Mouse (Mus musculus): ENCODE measurements at regions not wholly inside any gene's neighbourhood (a gene's known extent, or its start where the extent isn't known, plus 50 kb on each side); places are given as distances from the start of the nearest gene placed in this dataset.

- H3K4me1 ChIP-seq (ENCODE audit: control insufficient read depth, insufficient read depth, low read length): no peaks in the 10 kb centered on the region
- H3K36me3 ChIP-seq (ENCODE audit: control insufficient read depth, insufficient read depth, low read length): no peaks in the 10 kb centered on the region
- no peak overlapping the region for H3K4me2 ChIP-seq (ENCODE audit: low read depth, severe bottlenecking)
- no peaks in the 10 kb centered on the region for H3K27me3 ChIP-seq (ENCODE audit: control insufficient read depth, insufficient read depth, low read length)
- no peak for ATAC-seq (ENCODE audit: insufficient number of reproducible peaks, low FRiP score, low TSS enrichment, low read depth)
- WGBS: 80% methylated on average over 2 of the region's 2 CpGs
- H3K9ac ChIP-seq (ENCODE audit: low read length): no peak overlapping the region
- no peak overlapping the region for H3K4me3 ChIP-seq (ENCODE audit: low read depth, low read length)
- no peak for DNase-seq (ENCODE audit: low spot score)
- H3K9me3 ChIP-seq (ENCODE audit: control insufficient read depth, low read length): no peaks in the 10 kb centered on the region
- no peak overlapping the region for H3K27ac ChIP-seq (replicated peaks; ENCODE audit: low read depth, low read length)
Measured at GRCm38 (mm10) chr6:148517536-148518245, 73.5 kb upstream of the Tmtc1 start.

GRCm38 (mm10) chr6:148516654-148517053, 72.5 kb upstream of the Tmtc1 start:
- DNase-seq (ENCODE audit: low spot score) (no peak), ATAC-seq (ENCODE audit: insufficient number of reproducible peaks, low FRiP score, low TSS enrichment, low read depth) (no peak)
- Histone ChIP-seq H3K36me3 (ENCODE audit: control insufficient read depth, insufficient read depth, low read length) (no peaks in the 10 kb centered on the region), H3K9ac (ENCODE audit: low read length) (no peak overlapping the region), H3K9me3 (ENCODE audit: control insufficient read depth, low read length) (no peaks in the 10 kb centered on the region), H3K27me3 (ENCODE audit: control insufficient read depth, insufficient read depth, low read length) (no peaks in the 10 kb centered on the region), H3K27ac (replicated peaks; ENCODE audit: low read depth, low read length) (no peak overlapping the region), H3K4me2 (ENCODE audit: low read depth, severe bottlenecking) (no peak overlapping the region), H3K4me1 (ENCODE audit: control insufficient read depth, insufficient read depth, low read length) (no peaks in the 10 kb centered on the region), H3K4me3 (ENCODE audit: low read depth, low read length) (no peak overlapping the region)
- 71% methylated on average over 4 of the region's 4 CpGs for WGBS

GRCm38 (mm10) chr6:148515105-148515504, 70.9 kb upstream of the Tmtc1 start:
- no peaks in the 10 kb centered on the region for H3K4me1 ChIP-seq (ENCODE audit: control insufficient read depth, insufficient read depth, low read length)
- H3K36me3 ChIP-seq (ENCODE audit: control insufficient read depth, insufficient read depth, low read length): no peaks in the 10 kb centered on the region
- H3K27me3 ChIP-seq (ENCODE audit: control insufficient read depth, insufficient read depth, low read length): no peaks in the 10 kb centered on the region
- ATAC-seq (ENCODE audit: insufficient number of reproducible peaks, low FRiP score, low TSS enrichment, low read depth) (no peak), DNase-seq (ENCODE audit: low spot score) (no peak)
- H3K9me3 ChIP-seq (ENCODE audit: control insufficient read depth, low read length): no peaks in the 10 kb centered on the region
- H3K27ac ChIP-seq (replicated peaks; ENCODE audit: low read depth, low read length): no peak overlapping the region
- no peak overlapping the region for H3K4me2 ChIP-seq (ENCODE audit: low read depth, severe bottlenecking)
- H3K4me3 ChIP-seq (ENCODE audit: low read depth, low read length): no peak overlapping the region
- H3K9ac ChIP-seq (ENCODE audit: low read length): no peak overlapping the region
- WGBS: 88% methylated on average over 6 of the region's 6 CpGs

GRCm38 (mm10) chr6:148514645-148515044, 70.5 kb upstream of the Tmtc1 start:
- Histone ChIP-seq H3K4me3 (ENCODE audit: low read depth, low read length) (no peak overlapping the region), H3K9ac (ENCODE audit: low read length) (no peak overlapping the region), H3K4me2 (ENCODE audit: low read depth, severe bottlenecking) (no peak overlapping the region), H3K36me3 (ENCODE audit: control insufficient read depth, insufficient read depth, low read length) (no peaks in the 10 kb centered on the region), H3K27ac (replicated peaks; ENCODE audit: low read depth, low read length) (no peak overlapping the region), H3K27me3 (ENCODE audit: control insufficient read depth, insufficient read depth, low read length) (no peaks in the 10 kb centered on the region), H3K9me3 (ENCODE audit: control insufficient read depth, low read length) (no peaks in the 10 kb centered on the region), H3K4me1 (ENCODE audit: control insufficient read depth, insufficient read depth, low read length) (no peaks in the 10 kb centered on the region)
- ATAC-seq (ENCODE audit: insufficient number of reproducible peaks, low FRiP score, low TSS enrichment, low read depth) (no peak), DNase-seq (ENCODE audit: low spot score) (no peak)
- 78% methylated on average over 1 of the region's 1 CpGs for WGBS

- 76% methylated on average over 6 of the region's 6 CpGs for WGBS
- no peak overlapping the region for H3K27ac ChIP-seq (replicated peaks; ENCODE audit: low read depth, low read length)
- ATAC-seq (ENCODE audit: insufficient number of reproducible peaks, low FRiP score, low TSS enrichment, low read depth): no peak
- no peak for DNase-seq (ENCODE audit: low spot score)
- H3K36me3 ChIP-seq (ENCODE audit: control insufficient read depth, insufficient read depth, low read length): no peaks in the 10 kb centered on the region
- no peaks in the 10 kb centered on the region for H3K27me3 ChIP-seq (ENCODE audit: control insufficient read depth, insufficient read depth, low read length)
- H3K4me2 ChIP-seq (ENCODE audit: low read depth, severe bottlenecking): no peak overlapping the region
- no peak overlapping the region for H3K4me3 ChIP-seq (ENCODE audit: low read depth, low read length)
- no peaks in the 10 kb centered on the region for H3K9me3 ChIP-seq (ENCODE audit: control insufficient read depth, low read length)
- H3K9ac ChIP-seq (ENCODE audit: low read length): no peak overlapping the region
- no peaks in the 10 kb centered on the region for H3K4me1 ChIP-seq (ENCODE audit: control insufficient read depth, insufficient read depth, low read length)
Measured at GRCm38 (mm10) chr6:148514124-148514523, 69.9 kb upstream of the Tmtc1 start.

- Histone ChIP-seq H3K4me1 (ENCODE audit: control insufficient read depth, insufficient read depth, low read length) (no peaks in the 10 kb centered on the region), H3K36me3 (ENCODE audit: control insufficient read depth, insufficient read depth, low read length) (no peaks in the 10 kb centered on the region), H3K9me3 (ENCODE audit: control insufficient read depth, low read length) (no peaks in the 10 kb centered on the region), H3K4me3 (ENCODE audit: low read depth, low read length) (no peak overlapping the region), H3K4me2 (ENCODE audit: low read depth, severe bottlenecking) (no peak overlapping the region), H3K27me3 (ENCODE audit: control insufficient read depth, insufficient read depth, low read length) (no peaks in the 10 kb centered on the region), H3K9ac (ENCODE audit: low read length) (no peak overlapping the region), H3K27ac (replicated peaks; ENCODE audit: low read depth, low read length) (no peak overlapping the region)
- WGBS: 49% methylated on average over 2 of the region's 2 CpGs
- DNase-seq (ENCODE audit: low spot score) (no peak), ATAC-seq (ENCODE audit: insufficient number of reproducible peaks, low FRiP score, low TSS enrichment, low read depth) (no peak)
Measured at GRCm38 (mm10) chr6:148513134-148513533, 68.9 kb upstream of the Tmtc1 start.

GRCm38 (mm10) chr6:148505325-148505724, 61.1 kb upstream of the Tmtc1 start:
- Histone ChIP-seq H3K27ac (replicated peaks; ENCODE audit: low read depth, low read length) (no peak overlapping the region), H3K4me3 (ENCODE audit: low read depth, low read length) (no peak overlapping the region), H3K9ac (ENCODE audit: low read length) (no peak overlapping the region), H3K9me3 (ENCODE audit: control insufficient read depth, low read length) (no peaks in the 10 kb centered on the region), H3K36me3 (ENCODE audit: control insufficient read depth, insufficient read depth, low read length) (no peaks in the 10 kb centered on the region), H3K27me3 (ENCODE audit: control insufficient read depth, insufficient read depth, low read length) (no peaks in the 10 kb centered on the region), H3K4me1 (ENCODE audit: control insufficient read depth, insufficient read depth, low read length) (no peaks in the 10 kb centered on the region), H3K4me2 (ENCODE audit: low read depth, severe bottlenecking) (no peak overlapping the region)
- no peak for ATAC-seq (ENCODE audit: insufficient number of reproducible peaks, low FRiP score, low TSS enrichment, low read depth)
- WGBS: 88% methylated on average over 2 of the region's 2 CpGs
- no peak for DNase-seq (ENCODE audit: low spot score)

- Histone ChIP-seq H3K4me2 (ENCODE audit: low read depth, severe bottlenecking) (no peak overlapping the region), H3K9ac (ENCODE audit: low read length) (no peak overlapping the region), H3K4me1 (ENCODE audit: control insufficient read depth, insufficient read depth, low read length) (no peaks in the 10 kb centered on the region), H3K27me3 (ENCODE audit: control insufficient read depth, insufficient read depth, low read length) (no peaks in the 10 kb centered on the region), H3K9me3 (ENCODE audit: control insufficient read depth, low read length) (no peaks in the 10 kb centered on the region), H3K36me3 (ENCODE audit: control insufficient read depth, insufficient read depth, low read length) (no peaks in the 10 kb centered on the region), H3K4me3 (ENCODE audit: low read depth, low read length) (no peak overlapping the region), H3K27ac (replicated peaks; ENCODE audit: low read depth, low read length) (no peak overlapping the region)
- DNase-seq (ENCODE audit: low spot score) (no peak), ATAC-seq (ENCODE audit: insufficient number of reproducible peaks, low FRiP score, low TSS enrichment, low read depth) (no peak)
- 40% methylated on average over 9 of the region's 9 CpGs for whole genome bisulfite sequencing
Measured at GRCm38 (mm10) chr6:148500251-148501179, 56.3 kb upstream of the Tmtc1 start.
